Mouse (Mus musculus) forebrain, postnatal 0 days (tissue): Measurements from ENCODE around the gene Son. TPM values are rescaled to one million over a fixed set of nuclear protein-coding genes. Genes with fewer than 3 reads are reported as not detected.

Experiments
- ATAC-seq: fragments of 200-750 bp; cut with Nextera tagmentation; 2 replicates; pipeline ENCODE4 v1.8.0; 2017; ENCODE audit warnings: mild to moderate bottlenecking, moderate library complexity
- DNase-seq: peaks from one replicate; pipeline ENCODE4 v3.0.0-alpha.2; 2015
- H3K27ac ChIP-seq: fragments of 300-500 bp; sonication (generic); 2 replicates; pipeline ENCODE4 v1.5.1; 2014; ENCODE audit warnings: low read depth, mild to moderate bottlenecking, antibody characterized with exemption, low read length, moderate library complexity, mixed read lengths
- H3K27me3 ChIP-seq: fragments of 300-500 bp; sonication (generic); 2 replicates; pipeline ENCODE4 v1.6.1; 2014; ENCODE audit warnings: mild to moderate bottlenecking, low read length, mixed read lengths; ENCODE audit not compliant: insufficient read depth
- H3K36me3 ChIP-seq: fragments of 300-500 bp; sonication (generic); 2 replicates; pipeline ENCODE4 v1.6.1; 2014; ENCODE audit warnings: mild to moderate bottlenecking, moderate library complexity; ENCODE audit not compliant: insufficient read depth
- H3K4me1 ChIP-seq: fragments of 300-500 bp; sonication (generic); 2 replicates; pipeline ENCODE4 v1.6.1; 2014; ENCODE audit warnings: antibody characterized with exemption; ENCODE audit not compliant: insufficient read depth
- H3K4me2 ChIP-seq: fragments of 300-500 bp; sonication (generic); 2 replicates; pipeline ENCODE4 v1.6.1; 2014; ENCODE audit warnings: low read depth, mild to moderate bottlenecking, moderate library complexity
- H3K4me3 ChIP-seq: fragments of 300-500 bp; sonication (generic); 2 replicates; pipeline ENCODE4 v1.5.1; 2014; ENCODE audit warnings: low read depth, low read length, mixed read lengths
- H3K9ac ChIP-seq: fragments of 300-500 bp; sonication (generic); 2 replicates; pipeline ENCODE4 v1.6.1; 2014; ENCODE audit warnings: mild to moderate bottlenecking
- H3K9me3 ChIP-seq: fragments of 300-500 bp; sonication (generic); 2 replicates; pipeline ENCODE4 v1.6.1; 2016; ENCODE audit warnings: low read length
- CTCF ChIP-seq: sonication (generic); IDR thresholded peaks from 2 replicates; pipeline ENCODE4 v1.5.1; 2016; ENCODE audit warnings: antibody characterized with exemption, control low read depth, low read depth
- WGBS: fragments of 180-500 bp; shearing (Covaris S2); extraction: QIAGEN DNeasy Blood & Tissue Kit; methylation state at CpG from one replicate; pipeline ENCODE4 v1.1.7; 2014; 5-methylcytosine and 5-hydroxymethylcytosine counted together
- polyA plus RNA-seq: library from polyadenylated mRNA; unstranded; fragments of >200 nt; fragmentation: Nextera tagmentation; extraction: Ambion mirVana; gene quantifications from 2 replicates; pipeline ENCODE4 v1.2.1, GENCODE M21; 2015
- total RNA-seq: library from RNA; depleted of rRNA; stranded (reverse); fragments of >200 nt; gene quantifications from 2 replicates; pipeline ENCODE4 v1.2.3, GENCODE M21; 2014; rRNA removed

Gene Son
- total and polyA plus RNA-seq, 2 experiments from 2014 or later = 76.7 to 279 TPM

GRCm38 (mm10) chr16:91717399-91717798, 70.1 kb downstream of the Son start:
- Histone ChIP-seq H3K27me3 (no peaks in the 10 kb centered on the region), H3K9ac (no peak overlapping the region), H3K4me3 (no peak overlapping the region), H3K36me3 (peaks cover 22% of the 10 kb centered on the region), H3K27ac (no peak overlapping the region), H3K9me3 (no peaks in the 10 kb centered on the region), H3K4me2 (no peak overlapping the region), H3K4me1 (no peaks in the 10 kb centered on the region)
- no peak for TF ChIP-seq CTCF
- DNase-seq (no peak), ATAC-seq (no peak)
- WGBS = 90% methylated on average over 4 of the region's 4 CpGs

- H3K36me3 ChIP-seq = no peaks in the 10 kb centered on the region
- no peaks in the 10 kb centered on the region for H3K9me3 ChIP-seq
- H3K4me1 ChIP-seq = peaks cover 10% of the 10 kb centered on the region
- H3K4me2 ChIP-seq = no peak overlapping the region
- no peaks in the 10 kb centered on the region for H3K27me3 ChIP-seq
- ATAC-seq (no peak), DNase-seq (peak; percentile 39)
- TF ChIP-seq CTCF = peak; percentile 73
- no peak overlapping the region for H3K4me3 ChIP-seq
- H3K27ac ChIP-seq = no peak overlapping the region
- WGBS = 45% methylated on average over 3 of the region's 3 CpGs
- H3K9ac ChIP-seq = no peak overlapping the region
These were observed 76.9 kb downstream of the Son start for GRCm38 (mm10) chr16:91724247-91724646.

GRCm38 (mm10) chr16:91727433-91727832, 80.1 kb downstream of the Son start:
- no peaks in the 10 kb centered on the region for H3K9me3 ChIP-seq
- H3K36me3 ChIP-seq = no peaks in the 10 kb centered on the region
- no peak for TF ChIP-seq CTCF
- no peak for DNase-seq
- ATAC-seq = no peak
- H3K27ac ChIP-seq = peak overlapping the region; percentile 99; the same call in 1 of the 2 replicates
- H3K4me1 ChIP-seq = peaks cover 24% of the 10 kb centered on the region
- H3K4me2 ChIP-seq = peak overlapping the region; percentile 59
- WGBS = 88% methylated on average over 15 of the region's 15 CpGs
- peak overlapping the region; percentile 88 for H3K4me3 ChIP-seq
- H3K27me3 ChIP-seq = no peaks in the 10 kb centered on the region
- peak overlapping the region; percentile 85 for H3K9ac ChIP-seq

GRCm38 (mm10) chr16:91728123-91729065, 81.1 kb downstream of the Son start, which contains the start of gene Cryzl1:
TSS of gene Cryzl1 (minus strand) at chr16:91728975.
- peak within 1 kb of the TSS; percentile 85 for H3K9ac ChIP-seq
- WGBS = 2% methylated on average over 46 of the region's 46 CpGs
- DNase-seq (peak; percentile 99), ATAC-seq (peak; percentile 93)
- H3K4me2 ChIP-seq = peak within 1 kb of the TSS; percentile 61
- H3K27ac ChIP-seq = peak within 1 kb of the TSS; percentile 99
- no peak for TF ChIP-seq CTCF
- H3K4me3 ChIP-seq = peak within 1 kb of the TSS; percentile 88
- no peaks in the 10 kb centered on the region for H3K9me3 ChIP-seq
- H3K36me3 ChIP-seq = no peaks in the 10 kb centered on the region
- H3K4me1 ChIP-seq = peaks cover 24% of the 10 kb centered on the region
- no peaks in the 10 kb centered on the region for H3K27me3 ChIP-seq

Other genes with a start within 250 kb of the Son start
- gene Il10rb, start 241.3 kb upstream of the Son start, total RNA-seq = 5.0 and 7.9 TPM in 2 replicates
- 9.2 and 11.1 TPM in 2 replicates for gene Il10rb, start 241.3 kb upstream of the Son start, polyA plus RNA-seq
- 76.7 and 82.6 TPM in 2 replicates for gene Ifnar1, start 162.3 kb upstream of the Son start, total RNA-seq
- 22.7 and 33.6 TPM in 2 replicates for gene Ifnar1, start 162.3 kb upstream of the Son start, polyA plus RNA-seq
- 61.8 and 63.0 TPM in 2 replicates for gene Ifngr2, start 100.4 kb upstream of the Son start, total RNA-seq
- 112 and 146 TPM in 2 replicates for gene Ifngr2, start 100.4 kb upstream of the Son start, polyA plus RNA-seq
- gene Tmem50b, start 49.7 kb upstream of the Son start, total RNA-seq = 65.2 and 65.6 TPM in 2 replicates
- gene Tmem50b, start 49.7 kb upstream of the Son start, polyA plus RNA-seq = 98.8 and 102 TPM in 2 replicates
- gene Dnajc28, start 28.5 kb upstream of the Son start, total RNA-seq = 3.7 and 6.1 TPM in 2 replicates
- 2.8 and 3.6 TPM in 2 replicates for gene Dnajc28, start 28.5 kb upstream of the Son start, polyA plus RNA-seq
- 36.7 and 41.8 TPM in 2 replicates for gene Gart, start 554 bp upstream of the Son start, total RNA-seq
- gene Gart, start 554 bp upstream of the Son start, polyA plus RNA-seq = 35.9 and 44.0 TPM in 2 replicates
- gene Donson, start 41.3 kb downstream of the Son start, total RNA-seq = 21.9 and 25.8 TPM in 2 replicates
- 9.8 and 12.3 TPM in 2 replicates for gene Donson, start 41.3 kb downstream of the Son start, polyA plus RNA-seq
- 62.5 and 69.5 TPM in 2 replicates for gene Cryzl1, start 81.5 kb downstream of the Son start, total RNA-seq
- gene Cryzl1, start 81.5 kb downstream of the Son start, polyA plus RNA-seq = 94.8 and 97.1 TPM in 2 replicates
- gene Itsn1, start 81.8 kb downstream of the Son start, total RNA-seq = 79.2 and 90.5 TPM in 2 replicates
- gene Itsn1, start 81.8 kb downstream of the Son start, polyA plus RNA-seq = 30.1 and 43.5 TPM in 2 replicates